Mouse (Mus musculus): Measurements from ENCODE around the gene Ak7. TPM values are rescaled to one million over a fixed set of nuclear protein-coding genes. Genes with fewer than 3 reads are reported as not detected.

Ak7 gene
- polyA plus RNA-seq, 1 experiment from 2014 or later: 0.45 TPM

DNA sequence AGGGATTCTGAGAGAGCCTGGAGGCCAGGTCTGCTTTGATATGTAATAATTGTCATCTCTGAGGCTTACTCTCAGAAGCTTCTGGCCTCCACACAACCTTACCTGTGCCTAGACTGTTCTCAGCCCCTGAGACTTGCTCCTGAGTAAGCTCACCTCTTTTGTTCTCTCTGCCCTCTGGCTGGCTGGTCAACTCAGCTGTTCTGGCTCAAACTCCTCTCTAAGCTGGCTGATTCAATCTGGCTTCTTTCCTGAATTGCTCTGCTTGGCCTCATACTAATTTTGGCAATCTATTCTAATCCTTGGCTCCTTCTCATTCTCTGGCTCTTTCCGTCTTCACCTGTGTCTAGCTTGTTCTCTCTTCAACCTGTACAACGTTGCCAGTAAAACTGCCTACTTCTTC is 53.1 kb downstream of the Ak7 start:
- no peak overlapping the region for H3K4me3 ChIP-seq
- H3K9ac ChIP-seq: no peak overlapping the region
- H3K4me1 ChIP-seq (replicated peaks): peaks cover 13% of the 10 kb centered on the region
- ATAC-seq (ENCODE audit: insufficient number of reproducible peaks, low FRiP score): no peak
- no peaks in the 10 kb centered on the region for H3K27me3 ChIP-seq (replicated peaks)
- 75% methylated on average over 2 of the region's 2 CpGs for WGBS
- no peak overlapping the region for H3K4me2 ChIP-seq
- H3K9me3 ChIP-seq (replicated peaks): no peaks in the 10 kb centered on the region; the same call in 1 of the 2 replicates
- H3K27ac ChIP-seq (ENCODE audit: poor library complexity, severe bottlenecking): no peak overlapping the region
- no peaks in the 10 kb centered on the region for H3K36me3 ChIP-seq

DNA sequence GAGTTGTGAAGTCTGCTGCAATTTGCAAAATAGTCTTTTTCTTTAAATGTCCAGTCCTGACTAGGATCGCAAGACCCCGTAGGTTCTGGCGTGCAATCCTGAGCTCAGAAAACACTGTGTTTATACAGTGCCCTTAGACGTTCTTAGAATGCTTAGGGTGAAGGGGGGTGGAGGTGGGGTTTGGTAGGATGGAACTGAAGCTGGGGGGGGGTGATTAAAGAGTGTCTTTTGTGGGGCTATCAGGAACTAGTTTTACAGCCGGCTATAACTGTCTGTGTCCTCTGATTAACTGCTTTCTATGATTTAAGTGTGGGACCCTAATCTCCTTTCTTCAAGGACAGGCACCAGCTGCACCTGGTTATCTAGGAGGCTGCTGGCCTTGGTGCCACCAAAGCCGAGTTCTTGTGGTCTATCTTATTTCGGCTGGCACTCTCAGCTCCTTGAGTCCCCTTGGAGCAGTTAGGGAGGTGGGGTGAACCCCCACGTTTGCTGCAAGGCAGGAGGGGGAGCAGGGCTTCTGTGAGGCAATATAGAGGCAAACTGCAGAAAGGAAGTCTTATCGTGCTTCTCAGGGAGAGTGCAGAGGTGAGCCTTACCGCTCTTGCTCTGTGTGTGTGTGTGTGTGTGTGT is 54.2 kb downstream of the Ak7 start:
- Histone ChIP-seq H3K27ac (ENCODE audit: poor library complexity, severe bottlenecking) (no peak overlapping the region), H3K4me3 (no peak overlapping the region), H3K9ac (no peak overlapping the region), H3K27me3 (replicated peaks) (no peaks in the 10 kb centered on the region), H3K36me3 (no peaks in the 10 kb centered on the region), H3K4me2 (no peak overlapping the region), H3K4me1 (replicated peaks) (peaks cover 13% of the 10 kb centered on the region), H3K9me3 (replicated peaks) (no peaks in the 10 kb centered on the region; the same call in 1 of the 2 replicates)
- WGBS: 36% methylated on average over 10 of the region's 10 CpGs
- ATAC-seq (ENCODE audit: insufficient number of reproducible peaks, low FRiP score): no peak

DNA sequence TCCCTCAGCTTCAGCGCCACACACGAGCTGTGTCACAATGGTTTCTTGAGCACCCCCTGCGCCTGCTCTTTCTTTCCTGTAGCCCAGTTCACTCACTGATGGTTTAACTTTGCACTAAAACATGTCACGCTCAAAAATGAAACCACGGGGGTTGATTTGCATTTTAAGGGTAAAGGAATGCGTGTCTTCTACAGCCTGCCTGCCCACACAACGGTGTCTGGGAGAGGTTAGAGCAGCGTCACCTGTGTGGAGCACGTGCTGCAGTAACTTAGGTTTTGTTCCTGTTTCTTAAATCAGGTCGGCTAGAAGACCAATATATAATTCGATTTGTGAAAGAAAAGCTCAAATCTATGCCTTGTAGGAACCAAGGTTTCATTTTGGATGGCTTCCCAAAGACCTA is 55.4 kb downstream of the Ak7 start:
- ATAC-seq (ENCODE audit: insufficient number of reproducible peaks, low FRiP score): no peak
- H3K4me3 ChIP-seq: no peak overlapping the region

DNA sequence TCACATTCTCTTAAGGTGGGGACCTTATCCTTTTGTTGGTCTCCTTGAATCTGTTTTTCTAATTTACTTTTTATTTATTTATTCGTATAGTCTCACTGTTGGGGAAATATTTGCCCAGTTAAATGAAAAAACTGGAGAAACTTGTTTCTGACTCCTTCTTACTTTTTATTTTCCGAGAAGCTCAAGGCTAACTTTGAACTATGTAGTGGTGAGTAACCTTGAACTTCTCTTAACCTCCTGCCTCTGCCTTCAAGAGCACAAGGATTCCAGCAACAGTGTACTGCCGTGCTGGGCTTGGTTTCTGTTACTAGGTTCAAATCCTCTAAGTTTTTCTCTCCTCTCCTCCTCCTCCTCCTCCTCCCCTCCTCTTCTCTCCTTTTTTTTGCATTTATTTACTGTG is 55.9 kb downstream of the Ak7 start:
- no peaks in the 10 kb centered on the region; the same call in 1 of the 2 replicates for H3K9me3 ChIP-seq (replicated peaks)
- ATAC-seq (ENCODE audit: insufficient number of reproducible peaks, low FRiP score): no peak
- no peak overlapping the region for H3K4me2 ChIP-seq
- no peaks in the 10 kb centered on the region for H3K36me3 ChIP-seq
- WGBS: 63% methylated on average over 3 of the region's 3 CpGs
- H3K4me1 ChIP-seq (replicated peaks): peaks cover 13% of the 10 kb centered on the region
- no peak overlapping the region for H3K4me3 ChIP-seq
- H3K27ac ChIP-seq (ENCODE audit: poor library complexity, severe bottlenecking): no peak overlapping the region
- no peak overlapping the region for H3K9ac ChIP-seq
- no peaks in the 10 kb centered on the region for H3K27me3 ChIP-seq (replicated peaks)

More for the DNA sequence above, 55.4 kb downstream of the Ak7 start:
- H3K4me1 ChIP-seq (replicated peaks): peaks cover 13% of the 10 kb centered on the region
- no peaks in the 10 kb centered on the region; the same call in 1 of the 2 replicates for H3K9me3 ChIP-seq (replicated peaks)
- H3K36me3 ChIP-seq: no peaks in the 10 kb centered on the region
- no peak overlapping the region for H3K27ac ChIP-seq (ENCODE audit: poor library complexity, severe bottlenecking)
- no peak overlapping the region for H3K9ac ChIP-seq
- H3K27me3 ChIP-seq (replicated peaks): no peaks in the 10 kb centered on the region
- no peak overlapping the region for H3K4me2 ChIP-seq
- WGBS: 80% methylated on average over 11 of the region's 11 CpGs

DNA sequence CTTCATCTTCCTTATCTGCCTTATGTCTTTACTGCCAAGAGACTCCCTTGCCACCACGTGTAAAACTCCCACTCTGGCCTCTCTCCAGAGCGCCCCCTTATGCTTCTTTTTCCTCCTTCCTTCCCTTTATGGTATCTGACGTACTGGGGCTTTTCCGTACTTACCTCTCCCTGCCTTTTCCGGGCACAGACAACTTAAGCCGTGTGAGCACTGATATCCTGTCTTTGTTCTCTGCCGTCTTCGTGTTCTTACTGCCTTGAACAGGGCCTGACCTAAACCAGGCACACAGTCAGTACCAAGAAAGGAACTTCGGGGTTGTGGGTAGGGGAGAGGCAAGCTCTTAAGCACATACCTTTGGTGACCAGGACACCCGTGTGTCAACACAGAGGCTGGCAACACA is 63.9 kb downstream of the Ak7 start:
- H3K27ac ChIP-seq (ENCODE audit: poor library complexity, severe bottlenecking): no peak overlapping the region
- H3K4me1 ChIP-seq (replicated peaks): no peaks in the 10 kb centered on the region
- H3K9me3 ChIP-seq (replicated peaks): no peaks in the 10 kb centered on the region; the same call in 1 of the 2 replicates
- 0 out of 2 replicates have a peak, but pooled peaks have one; percentile 39 for ATAC-seq (ENCODE audit: insufficient number of reproducible peaks, low FRiP score)
- no peaks in the 10 kb centered on the region for H3K27me3 ChIP-seq (replicated peaks)
- H3K36me3 ChIP-seq: no peaks in the 10 kb centered on the region
- WGBS: 49% methylated on average over 10 of the region's 10 CpGs
- no peak overlapping the region for H3K4me2 ChIP-seq
- no peak overlapping the region for H3K4me3 ChIP-seq
- H3K9ac ChIP-seq: no peak overlapping the region

DNA sequence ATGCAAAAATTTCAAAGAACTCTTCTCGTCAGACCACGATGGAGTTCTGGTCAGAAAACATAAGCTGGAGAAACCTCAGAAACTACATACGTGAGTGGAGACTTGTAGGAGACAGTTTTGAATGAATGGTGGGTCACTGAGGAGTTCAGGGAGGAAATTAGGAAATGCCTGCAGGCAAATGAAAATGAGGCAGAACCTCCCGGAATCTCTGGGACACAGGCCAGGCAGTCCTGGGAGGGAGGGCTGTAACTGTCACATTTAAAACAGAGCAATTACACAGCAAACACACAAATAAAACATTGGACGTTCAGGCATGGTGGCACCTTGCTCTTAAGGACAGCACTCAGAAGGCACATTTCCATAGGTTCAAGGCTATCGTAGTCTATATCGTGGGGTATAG is 69.1 kb downstream of the Ak7 start:
- no peak for ATAC-seq (ENCODE audit: insufficient number of reproducible peaks, low FRiP score)
- Histone ChIP-seq H3K9ac (no peak overlapping the region), H3K4me1 (replicated peaks) (no peaks in the 10 kb centered on the region), H3K9me3 (replicated peaks) (no peaks in the 10 kb centered on the region), H3K27ac (ENCODE audit: poor library complexity, severe bottlenecking) (no peak overlapping the region), H3K4me2 (no peak overlapping the region), H3K4me3 (no peak overlapping the region), H3K27me3 (replicated peaks) (no peaks in the 10 kb centered on the region), H3K36me3 (no peaks in the 10 kb centered on the region)
- WGBS: 84% methylated on average over 7 of the region's 7 CpGs

DNA sequence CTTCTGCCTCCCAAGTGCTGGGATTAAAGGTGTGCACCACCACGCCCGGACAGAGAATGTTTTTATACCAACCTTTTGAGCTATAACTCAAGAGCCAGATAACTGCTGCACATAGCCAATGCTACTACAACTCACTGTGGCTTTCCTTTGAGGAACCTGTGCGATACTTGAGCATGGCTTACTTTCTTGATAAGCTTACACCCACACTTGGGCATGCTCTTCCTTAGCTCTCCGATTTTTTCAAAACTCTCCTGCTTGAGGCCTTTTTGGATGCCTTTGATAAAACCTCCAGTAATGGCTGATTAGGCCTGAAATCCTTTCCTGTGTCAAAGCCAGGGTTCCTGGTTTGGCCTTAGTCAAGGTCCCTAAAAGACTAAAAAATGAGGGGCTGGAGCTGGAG is 71.9 kb downstream of the Ak7 start:
- WGBS: 74% methylated on average over 4 of the region's 4 CpGs
- no peak overlapping the region for H3K9ac ChIP-seq
- no peaks in the 10 kb centered on the region for H3K36me3 ChIP-seq

DNA sequence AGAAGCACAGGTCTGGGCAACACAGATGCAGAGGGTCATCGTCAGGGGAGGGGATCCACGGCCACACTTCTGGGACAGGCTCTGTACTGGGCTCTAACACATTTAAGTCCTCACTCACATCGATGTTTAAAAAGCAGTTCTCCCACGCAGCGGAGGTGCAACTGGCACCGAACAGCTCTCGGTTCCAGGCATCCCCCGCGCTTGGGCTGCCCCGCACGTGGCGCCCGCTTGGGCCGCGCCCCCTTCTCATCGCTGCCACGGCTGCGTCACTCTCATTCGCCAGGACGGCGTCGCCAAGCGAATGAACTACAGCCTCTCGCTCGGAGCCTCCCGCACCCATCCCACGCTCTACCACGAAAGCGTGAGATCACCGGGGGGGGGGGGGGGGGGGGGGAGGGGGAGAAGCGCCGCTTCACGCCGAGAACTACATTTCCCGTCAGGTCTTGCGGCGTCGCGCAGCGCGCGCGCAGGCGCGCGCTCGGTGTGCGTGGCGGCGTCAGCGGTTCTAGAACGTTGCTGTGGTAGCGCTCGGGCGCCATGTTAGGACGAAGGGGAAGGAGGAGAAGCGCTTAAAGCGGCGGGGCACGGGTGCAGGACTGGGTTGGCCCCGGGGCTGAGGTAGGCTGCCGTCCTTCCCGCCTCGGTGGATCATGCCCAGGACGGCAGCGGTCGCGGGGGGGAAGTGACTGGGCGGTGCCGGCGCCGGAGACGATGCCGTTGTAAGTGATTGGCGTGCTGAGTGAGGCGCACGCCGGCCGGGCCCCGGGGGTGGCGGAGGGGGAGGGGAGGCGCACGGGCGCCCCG is 78.6 kb downstream of the Ak7 start, which contains the start of gene Papola:
Papola (plus strand) TSS at position 499 of the 804 bp plus-strand sequence.
- under 1% methylated on average over 79 of the region's 85 CpGs for WGBS
- ATAC-seq (ENCODE audit: insufficient number of reproducible peaks, low FRiP score): peak; percentile 92

More for the DNA sequence above, 71.9 kb downstream of the Ak7 start:
- Histone ChIP-seq H3K4me3 (no peak overlapping the region), H3K27me3 (replicated peaks) (no peaks in the 10 kb centered on the region), H3K4me2 (no peak overlapping the region), H3K4me1 (replicated peaks) (no peaks in the 10 kb centered on the region), H3K27ac (ENCODE audit: poor library complexity, severe bottlenecking) (no peak overlapping the region), H3K9me3 (replicated peaks) (no peaks in the 10 kb centered on the region)
- no peak for ATAC-seq (ENCODE audit: insufficient number of reproducible peaks, low FRiP score)

DNA sequence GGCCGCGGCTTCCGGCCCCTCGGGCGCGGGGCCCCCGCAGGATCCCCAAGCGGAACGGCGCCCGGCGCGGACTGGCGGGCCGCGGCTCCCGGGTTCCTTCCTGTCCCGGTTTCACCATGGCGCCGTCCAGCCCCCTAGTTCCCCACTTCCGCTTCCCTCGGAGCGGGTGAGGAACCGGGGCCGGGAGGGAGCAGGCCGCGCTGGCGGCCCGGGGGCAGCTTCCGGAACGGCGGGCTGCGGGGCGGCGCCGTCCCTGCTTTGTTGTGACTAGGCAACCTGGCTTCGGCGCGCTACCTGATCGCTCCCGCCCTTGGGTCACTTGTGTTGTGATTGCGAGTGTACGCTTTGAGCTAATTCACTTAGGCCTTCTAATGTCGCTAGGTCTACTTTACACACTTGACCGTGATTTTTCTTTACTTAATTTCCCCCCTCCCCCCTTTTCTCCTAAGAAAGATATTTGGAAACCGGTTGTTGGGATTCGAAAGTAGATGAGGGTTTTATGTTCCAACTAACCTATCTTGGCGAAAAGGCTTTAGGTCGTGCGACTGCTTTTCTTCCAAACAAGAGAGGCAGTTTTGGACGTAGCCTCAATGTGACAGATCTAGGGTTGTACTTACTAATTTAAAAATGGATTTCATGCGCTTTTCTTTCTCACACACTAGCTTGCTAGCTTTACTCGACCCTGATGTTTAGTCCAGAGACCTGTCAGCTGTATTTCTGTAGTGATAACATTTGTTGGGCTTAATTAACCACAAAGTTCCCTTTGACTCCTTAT is 79.4 kb downstream of the Ak7 start:
- peak overlapping the region; percentile 98 for H3K9ac ChIP-seq
- peak overlapping the region; percentile 98 for H3K27ac ChIP-seq (ENCODE audit: poor library complexity, severe bottlenecking)
- H3K4me3 ChIP-seq: peak overlapping the region; percentile 99
- no peaks in the 10 kb centered on the region for H3K9me3 ChIP-seq (replicated peaks)
- peak; percentile 80 for ATAC-seq (ENCODE audit: insufficient number of reproducible peaks, low FRiP score)
- H3K4me2 ChIP-seq: peak overlapping the region; percentile 68
- H3K27me3 ChIP-seq (replicated peaks): no peaks in the 10 kb centered on the region
- H3K4me1 ChIP-seq (replicated peaks): peaks cover 17% of the 10 kb centered on the region
- WGBS: under 1% methylated on average over 53 of the region's 53 CpGs
- no peaks in the 10 kb centered on the region; the same call in 1 of the 2 replicates for H3K36me3 ChIP-seq

More for the DNA sequence above, 78.6 kb downstream of the Ak7 start, which contains the start of gene Papola:
- H3K36me3 ChIP-seq: no peaks in the 10 kb centered on the region; the same call in 1 of the 2 replicates
- peak within 1 kb of the TSS; percentile 68 for H3K4me2 ChIP-seq
- peak within 1 kb of the TSS; percentile 99 for H3K4me3 ChIP-seq
- H3K4me1 ChIP-seq (replicated peaks): peaks cover 17% of the 10 kb centered on the region
- H3K27me3 ChIP-seq (replicated peaks): no peaks in the 10 kb centered on the region
- peak within 1 kb of the TSS; percentile 98 for H3K27ac ChIP-seq (ENCODE audit: poor library complexity, severe bottlenecking)
- H3K9me3 ChIP-seq (replicated peaks): no peaks in the 10 kb centered on the region
- H3K9ac ChIP-seq: peak within 1 kb of the TSS; percentile 98

DNA sequence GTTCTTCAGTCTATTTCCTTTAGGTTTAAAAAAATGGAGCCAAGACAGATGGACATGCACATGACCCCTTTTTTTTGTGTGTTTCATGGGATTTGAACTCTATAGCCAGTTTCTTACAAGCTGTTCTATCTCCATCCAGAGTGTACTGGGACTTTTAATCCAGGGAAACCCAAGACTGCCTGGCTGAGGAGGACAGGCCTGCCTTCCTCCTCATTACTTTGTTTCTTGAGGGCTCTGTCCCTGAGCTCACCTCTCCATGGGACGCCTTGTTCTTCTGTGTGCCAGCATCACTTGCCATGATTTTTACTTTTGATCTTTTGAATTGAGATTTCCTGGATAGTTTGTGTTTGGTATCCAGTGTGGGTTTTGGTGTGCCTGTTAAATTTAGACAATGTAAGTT is 80.3 kb downstream of the Ak7 start:
- peaks cover 17% of the 10 kb centered on the region for H3K4me1 ChIP-seq (replicated peaks)
- H3K27me3 ChIP-seq (replicated peaks): no peaks in the 10 kb centered on the region
- H3K9me3 ChIP-seq (replicated peaks): no peaks in the 10 kb centered on the region
- peak overlapping the region; percentile 98 for H3K9ac ChIP-seq
- ATAC-seq (ENCODE audit: insufficient number of reproducible peaks, low FRiP score): no peak
- peak overlapping the region; percentile 99 for H3K4me3 ChIP-seq
- H3K27ac ChIP-seq (ENCODE audit: poor library complexity, severe bottlenecking): no peak overlapping the region
- H3K36me3 ChIP-seq: no peaks in the 10 kb centered on the region; the same call in 1 of the 2 replicates
- peak overlapping the region; percentile 68 for H3K4me2 ChIP-seq
- 66% methylated on average over 1 of the region's 1 CpGs for WGBS

DNA sequence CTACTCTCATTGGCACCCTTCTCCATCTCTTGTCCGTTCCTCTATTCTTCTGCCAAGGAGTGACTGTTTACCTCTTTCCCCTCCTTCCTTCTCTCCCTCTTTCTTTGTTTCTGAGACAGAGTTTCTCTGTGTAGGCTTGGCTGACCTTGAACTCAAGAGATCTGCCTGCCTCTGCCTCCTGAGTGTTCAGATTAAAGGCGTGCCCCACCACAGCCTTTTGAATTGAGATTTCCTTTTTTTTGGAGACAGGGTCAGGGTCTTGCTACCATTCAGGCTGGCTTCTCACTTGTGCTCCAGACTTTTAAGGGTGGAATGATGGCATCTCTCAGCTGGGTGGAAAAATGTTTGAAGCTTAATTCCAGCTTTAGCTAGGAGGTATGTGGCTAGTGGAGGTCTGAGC is 81.8 kb downstream of the Ak7 start:
- Histone ChIP-seq H3K9ac (no peak overlapping the region), H3K9me3 (replicated peaks) (no peaks in the 10 kb centered on the region), H3K27me3 (replicated peaks) (no peaks in the 10 kb centered on the region), H3K36me3 (no peaks in the 10 kb centered on the region; the same call in 1 of the 2 replicates), H3K4me1 (replicated peaks) (peaks cover 17% of the 10 kb centered on the region), H3K4me2 (no peak overlapping the region), H3K27ac (ENCODE audit: poor library complexity, severe bottlenecking) (no peak overlapping the region), H3K4me3 (no peak overlapping the region)
- no peak for ATAC-seq (ENCODE audit: insufficient number of reproducible peaks, low FRiP score)
- 91% methylated on average over 2 of the region's 2 CpGs for WGBS

Measured in heart, embryonic 12.5 days (tissue).